Mouse (Mus musculus) ES-E14 (cell line): ENCODE results near the gene Pax5. TPM values are rescaled to one million over a fixed set of nuclear protein-coding genes. Genes with fewer than 3 reads are reported as not detected.

Source experiments
- DNase-seq: peaks from one replicate; pipeline ENCODE4 v3.0.0-alpha.2; 2013; ENCODE audit warnings: low read depth, low spot score
- H3K27ac ChIP-seq: 2 replicates; pipeline ENCODE4 v1.5.1; 2012; ENCODE audit warnings: low read depth, mild to moderate bottlenecking, low read length, moderate library complexity, mixed read lengths; ENCODE audit not compliant: poor library complexity, insufficient read depth, severe bottlenecking
- H3K36me3 ChIP-seq: 2 replicates; pipeline ENCODE4 v1.6.1; 2012; ENCODE audit warnings: mild to moderate bottlenecking, low read length, moderate library complexity, mixed read lengths; ENCODE audit not compliant: control insufficient read depth, poor library complexity, insufficient read depth, severe bottlenecking
- H3K4me1 ChIP-seq, 2 experiments: fragments of 150-350 bp in 1 of 2; sonication (generic) in 1 of 2; 2 replicates each; pipeline ENCODE4 v1.6.1; 2012; ENCODE audit warnings: low read length in 2 of 2, mild to moderate bottlenecking in 1 of 2, mixed read lengths in 1 of 2; ENCODE audit not compliant: control insufficient read depth in 2 of 2, insufficient read depth in 2 of 2, poor library complexity in 1 of 2
- H3K4me3 ChIP-seq, 2 experiments: fragments of 150-350 bp in 1 of 2; sonication (generic) in 1 of 2; 2 replicates each; pipeline ENCODE4 v1.5.1; 2012; ENCODE audit warnings: low read length in 2 of 2, low read depth in 1 of 2, mild to moderate bottlenecking in 1 of 2, mixed read lengths in 1 of 2; ENCODE audit not compliant: insufficient read depth in 1 of 2, poor library complexity in 1 of 2, severe bottlenecking in 1 of 2
- H3K9ac ChIP-seq: 2 replicates; pipeline ENCODE4 v1.6.1; 2012; ENCODE audit warnings: low read depth, mild to moderate bottlenecking, low read length, mixed read lengths; ENCODE audit not compliant: poor library complexity, insufficient read depth, severe bottlenecking
- H3K9me3 ChIP-seq: fragments of 150-350 bp; sonication (generic); 2 replicates; pipeline ENCODE4 v1.6.1; 2012; ENCODE audit warnings: low read depth, mild to moderate bottlenecking, low read length; ENCODE audit not compliant: control insufficient read depth, insufficient read depth
- CHD2 ChIP-seq: IDR thresholded peaks from 2 replicates; pipeline ENCODE4 v1.6.1; 2014; ENCODE audit warnings: mild to moderate bottlenecking, low read depth, low read length, inconsistent platforms
- HCFC1 ChIP-seq: IDR thresholded peaks from 2 replicates; pipeline ENCODE4 v1.6.1; 2012; ENCODE audit warnings: low read length, inconsistent platforms, borderline replicate concordance; ENCODE audit not compliant: insufficient read depth
- MAFK ChIP-seq: IDR thresholded peaks from 2 replicates; pipeline ENCODE4 v1.6.1; 2014; ENCODE audit warnings: mild to moderate bottlenecking, low read depth, low read length, inconsistent platforms; ENCODE audit not compliant: insufficient read depth
- ZC3H11A ChIP-seq: IDR thresholded peaks from 2 replicates; pipeline ENCODE4 v1.6.1; 2012; ENCODE audit warnings: low read depth, mild to moderate bottlenecking, inconsistent platforms, low read length, borderline replicate concordance
- ZNF384 ChIP-seq: IDR thresholded peaks from 2 replicates; pipeline ENCODE4 v1.6.1; 2012; ENCODE audit warnings: low read depth, low read length, inconsistent platforms
- in situ Hi-C, 2 experiments: fragments of 600-800 bp; cut with MboI; formaldehyde crosslinking; loops; one replicate each; pipeline ENCODE4 v1.15.1; 2025; ENCODE audit warnings: low sequenced_read_pairs in 2 of 2, inconsistent platforms in 1 of 2; ENCODE audit not compliant: unreplicated experiment in 2 of 2
- total RNA-seq: library from RNA; depleted of rRNA; stranded (reverse); fragments of 300-350 nt; gene quantifications from 2 replicates; pipeline ENCODE4 v1.2.3, GENCODE M21; 2012

Gene Pax5
- total RNA-seq, 1 experiment = 0.13 TPM

DNA sequence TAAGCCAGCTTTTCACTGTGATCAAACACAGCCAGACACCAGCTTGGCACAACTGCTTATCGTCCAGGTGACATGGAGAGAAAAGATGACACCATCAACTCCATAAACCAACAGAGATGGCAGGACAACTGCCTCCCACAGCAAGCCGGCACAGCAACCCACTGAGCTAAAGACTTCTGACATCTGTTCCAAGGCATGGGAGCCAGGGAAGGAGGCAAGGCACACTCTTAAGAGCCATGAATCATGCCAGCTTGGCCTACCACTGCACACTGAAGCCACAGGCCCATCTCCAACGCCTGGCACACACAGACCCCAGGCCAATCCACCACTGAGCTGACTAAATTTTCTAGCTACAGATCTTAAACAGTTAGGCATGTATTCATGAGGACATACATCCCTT is 32.3 kb downstream of the Pax5 start:
- DNase-seq = no peak
- Histone ChIP-seq H3K9me3 (no peaks in the 10 kb centered on the region), H3K9ac (no peak overlapping the region), H3K27ac (no peak overlapping the region), H3K4me3 (no peak overlapping the region), H3K36me3 (no peaks in the 10 kb centered on the region), H3K4me1 (no peaks in the 10 kb centered on the region)
- in situ Hi-C loops = no loop called here
- no peak for TF ChIP-seq CHD2
- no peak for TF ChIP-seq ZC3H11A
- no peak for TF ChIP-seq ZNF384
- TF ChIP-seq HCFC1 = no peak

DNA sequence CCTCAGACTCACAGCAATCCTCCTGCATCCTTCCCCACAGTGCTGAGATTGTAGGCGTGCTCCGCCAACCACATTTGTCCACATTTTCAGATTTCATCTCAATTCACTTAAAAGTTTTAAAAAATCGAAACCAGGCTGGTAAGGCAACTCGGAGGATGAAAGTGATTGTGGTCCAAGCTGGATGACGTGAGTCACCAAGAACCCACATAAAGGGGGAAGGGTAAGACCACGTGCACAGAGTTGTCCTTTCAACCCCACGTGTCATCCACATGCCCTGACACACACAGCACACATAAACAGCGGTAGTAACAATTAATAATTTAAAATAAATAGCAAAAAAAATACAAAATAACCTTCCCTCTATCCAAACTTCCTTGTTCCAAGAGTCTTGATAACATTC is 35.3 kb downstream of the Pax5 start:
- Histone ChIP-seq H3K4me1 (no peaks in the 10 kb centered on the region), H3K9ac (no peak overlapping the region), H3K36me3 (no peaks in the 10 kb centered on the region), H3K9me3 (no peaks in the 10 kb centered on the region), H3K4me3 (no peak overlapping the region), H3K27ac (no peak overlapping the region)
- DNase-seq = no peak
- no peak for TF ChIP-seq MAFK
- no peak for TF ChIP-seq ZC3H11A
- no peak for TF ChIP-seq CHD2
- TF ChIP-seq HCFC1 = no peak
- no peak for TF ChIP-seq ZNF384
- in situ Hi-C loops = no loop called here

DNA sequence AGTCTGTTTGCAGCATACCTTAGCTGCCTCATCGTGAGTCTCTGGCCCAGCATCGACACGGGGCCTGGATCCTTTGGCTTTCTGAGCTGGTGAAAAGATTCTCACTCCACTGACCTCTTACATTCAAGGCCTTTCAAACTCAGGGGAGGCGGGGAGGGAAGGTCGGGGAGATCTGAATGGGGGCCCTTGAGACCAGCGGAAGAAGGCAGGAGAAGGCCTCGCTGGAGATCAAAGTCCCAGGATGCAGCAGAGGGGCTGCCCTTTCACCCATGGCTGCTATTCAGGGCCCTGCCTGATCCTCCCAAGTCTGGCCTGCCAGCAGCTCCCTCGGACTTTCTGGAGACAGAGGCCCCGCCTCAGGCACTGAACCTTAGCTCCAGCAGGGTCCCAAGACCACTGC is 36.6 kb downstream of the Pax5 start:
- Histone ChIP-seq H3K9me3 (no peaks in the 10 kb centered on the region), H3K4me1 (no peaks in the 10 kb centered on the region), H3K9ac (no peak overlapping the region), H3K36me3 (no peaks in the 10 kb centered on the region), H3K4me3 (no peak overlapping the region), H3K27ac (no peak overlapping the region)
- no peak for TF ChIP-seq MAFK
- TF ChIP-seq ZC3H11A = no peak
- TF ChIP-seq CHD2 = no peak
- TF ChIP-seq ZNF384 = no peak
- no peak for TF ChIP-seq HCFC1
- in situ Hi-C loops = no loop called here
- DNase-seq = no peak

DNA sequence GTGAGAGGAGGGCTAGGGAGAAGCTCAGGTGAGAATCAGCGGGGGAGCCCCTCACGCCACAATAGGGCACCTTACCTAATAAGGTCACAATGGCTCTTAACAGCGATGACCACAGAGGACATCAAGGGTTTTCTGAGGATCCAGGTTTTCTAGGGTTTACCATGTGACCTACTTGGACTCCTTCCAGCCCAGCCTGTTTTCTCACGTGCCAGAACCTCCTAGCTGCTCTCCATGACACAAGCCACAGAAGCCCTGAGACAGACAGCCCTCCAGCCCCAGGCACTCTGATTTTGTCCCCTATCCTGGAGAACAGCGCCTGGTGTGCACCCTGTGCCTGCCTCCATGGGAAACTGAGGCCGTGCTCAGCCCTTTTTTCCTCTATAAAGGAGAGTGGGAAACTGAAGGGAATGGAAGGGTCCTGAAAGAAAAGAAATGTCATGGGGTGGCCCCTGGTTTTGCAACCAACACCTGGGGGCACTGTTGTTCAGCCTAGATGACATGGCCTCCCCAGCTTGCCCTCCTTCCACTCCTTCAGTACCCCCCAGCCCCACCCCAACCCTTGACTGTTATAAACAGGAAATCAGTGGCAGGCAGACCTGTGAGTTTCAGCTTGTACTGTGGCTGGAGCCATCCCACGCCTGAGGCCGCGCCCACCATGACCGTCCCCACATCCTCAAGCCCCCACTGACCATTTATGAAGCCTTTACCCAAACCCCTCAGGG is 37.9 kb downstream of the Pax5 start:
- Histone ChIP-seq H3K4me1 (peaks cover 0 to 3% of the 10 kb centered on the region in 2 experiments; a peak in 1 of 4 replicates), H3K27ac (no peak overlapping the region), H3K36me3 (no peaks in the 10 kb centered on the region), H3K9ac (no peak overlapping the region), H3K9me3 (no peaks in the 10 kb centered on the region), H3K4me3 (no peak overlapping the region)
- no peak for DNase-seq
- TF ChIP-seq HCFC1 = no peak
- TF ChIP-seq MAFK = no peak
- no peak for TF ChIP-seq ZNF384
- in situ Hi-C loops = no loop called here

DNA sequence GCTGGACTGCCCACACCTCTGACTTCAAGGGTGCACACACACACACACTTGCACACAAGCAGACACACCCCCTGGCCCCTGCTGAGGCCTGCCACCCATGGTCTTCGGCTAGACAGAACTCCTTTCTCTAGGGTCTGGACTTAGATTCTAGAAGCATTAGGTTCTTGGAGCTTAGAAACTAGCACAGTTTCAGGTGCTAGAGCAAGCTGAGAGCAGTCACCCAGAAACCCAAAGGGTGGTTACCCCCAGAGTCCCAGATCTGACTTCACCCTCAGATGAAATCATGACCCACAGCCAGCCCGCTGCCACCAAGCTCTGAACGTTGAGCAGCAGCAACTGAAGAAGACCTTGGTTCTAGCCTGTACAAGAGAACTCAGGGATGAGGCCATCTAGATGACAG is 38.8 kb downstream of the Pax5 start:
- Histone ChIP-seq H3K4me1 (peaks cover 0 to 3% of the 10 kb centered on the region in 2 experiments; a peak in 1 of 4 replicates), H3K36me3 (no peaks in the 10 kb centered on the region), H3K27ac (no peak overlapping the region), H3K4me3 (no peak overlapping the region), H3K9me3 (no peaks in the 10 kb centered on the region), H3K9ac (no peak overlapping the region)
- in situ Hi-C loops = no loop called here
- TF ChIP-seq HCFC1 = no peak
- TF ChIP-seq CHD2 = no peak
- DNase-seq = no peak
